7 mouse cellular contexts compared by ENCODE assay signal in genomic region chr2:164071437-164071820, GRCm38 (mm10). TPM values are rescaled to one million over a fixed set of nuclear protein-coding genes. Genes with fewer than 3 reads are reported as not detected.
DNase-seq lines count a peak whose midpoint lies in the region; ATAC-seq and TF ChIP-seq lines count a peak whose summit lies in the region.
"Not testable (repeated sequence)": the region's sequence is repeated elsewhere in the genome, so short reads cannot be mapped to it uniquely, and the experiment has no call there.

No protein-coding gene starts in this region.

- H3K9me3 ChIP-seq in forebrain, embryonic 15.5 days; heart, postnatal 0 days (replicated peaks; ENCODE audit: control insufficient read depth, low read length); liver, embryonic 11.5 days (ENCODE audit: control insufficient read depth, low read length); midbrain, embryonic 10.5 days (replicated peaks); neural tube, embryonic 14.5 days (ENCODE audit: control insufficient read depth, low read length): not testable (repeated sequence)

- 77% methylated on average over 11 of the region's 11 CpGs for WGBS in forebrain, embryonic 15.5 days
- 81% methylated on average over 11 of the region's 11 CpGs for WGBS in heart, postnatal 0 days
- WGBS in kidney, adult 2 months = 77% methylated on average over 11 of the region's 11 CpGs
- 72% methylated on average over 11 of the region's 11 CpGs for WGBS in liver, embryonic 11.5 days
- WGBS in midbrain, embryonic 10.5 days = 73% methylated on average over 11 of the region's 11 CpGs
- 77% methylated on average over 11 of the region's 11 CpGs for WGBS in neural tube, embryonic 14.5 days

- not testable (repeated sequence) for H3K27me3 ChIP-seq in forebrain, embryonic 15.5 days; heart, postnatal 0 days (ENCODE audit: control insufficient read depth, insufficient read depth, low read length); kidney, adult 2 months (replicated peaks; ENCODE audit: control insufficient read depth, insufficient read depth, low read length); liver, embryonic 11.5 days (replicated peaks; ENCODE audit: control insufficient read depth, insufficient read depth, low read length); midbrain, embryonic 10.5 days (ENCODE audit: low read depth, poor library complexity, severe bottlenecking); neural tube, embryonic 14.5 days (ENCODE audit: control insufficient read depth, insufficient read depth, low read length)

- H3K27ac ChIP-seq in cortical plate, adult 2 months (ENCODE audit: insufficient read depth, low read length); neural tube, embryonic 14.5 days (ENCODE audit: low read depth, low read length): not testable (repeated sequence)
- H3K27ac ChIP-seq in forebrain, embryonic 15.5 days (replicated peaks) = peak overlapping the region; percentile 82
- peak overlapping the region; percentile 85 for H3K27ac ChIP-seq in heart, postnatal 0 days (ENCODE audit: low read depth)
- H3K27ac ChIP-seq in kidney, adult 2 months (ENCODE audit: insufficient read depth, low read depth, low read length) = peak overlapping the region; percentile 17; the same call in 1 of the 2 replicates
- peak overlapping the region; percentile 73; the same call in 1 of the 2 replicates for H3K27ac ChIP-seq in liver, embryonic 11.5 days (ENCODE audit: low read depth, low read length)
- H3K27ac ChIP-seq in midbrain, embryonic 10.5 days (replicated peaks) = peak overlapping the region; percentile 93

- H3K4me3 ChIP-seq in cortical plate, adult 2 months (ENCODE audit: insufficient read depth, low read length) = peak overlapping the region; percentile 62
- H3K4me3 ChIP-seq in forebrain, embryonic 15.5 days = peak overlapping the region; percentile 82
- H3K4me3 ChIP-seq in heart, postnatal 0 days (ENCODE audit: low read depth, low read length); kidney, adult 2 months (ENCODE audit: insufficient read depth, low read depth, low read length): not testable (repeated sequence)
- peak overlapping the region; percentile 98; the same call in 1 of the 2 replicates for H3K4me3 ChIP-seq in liver, embryonic 11.5 days (ENCODE audit: low read depth, low read length)
- peak overlapping the region; percentile 98 for H3K4me3 ChIP-seq in midbrain, embryonic 10.5 days
- H3K4me3 ChIP-seq in neural tube, embryonic 14.5 days (ENCODE audit: low read depth, low read length) = peak overlapping the region; percentile 95

- ATAC-seq in forebrain, embryonic 15.5 days (replicated peaks); heart, postnatal 0 days (ENCODE audit: insufficient read depth, low read depth); neural tube, embryonic 14.5 days (ENCODE audit: low read depth): not testable (repeated sequence)
- ATAC-seq in liver, embryonic 11.5 days (replicated peaks; ENCODE audit: low FRiP score) = 0 out of 2 replicates have a peak, but pooled peaks have one; percentile 2

- not testable (repeated sequence) for H3K36me3 ChIP-seq in forebrain, embryonic 15.5 days; heart, postnatal 0 days (replicated peaks; ENCODE audit: control insufficient read depth, insufficient read depth, low read length); kidney, adult 2 months (ENCODE audit: control insufficient read depth, insufficient read depth, low read length); liver, embryonic 11.5 days (ENCODE audit: control insufficient read depth, insufficient read depth, low read length); neural tube, embryonic 14.5 days (ENCODE audit: control insufficient read depth, insufficient read depth, low read length)
- H3K36me3 ChIP-seq in midbrain, embryonic 10.5 days = peaks cover 18% of the 10 kb centered on the region

- not testable (repeated sequence) for DNase-seq in heart, postnatal 0 days (ENCODE audit: low spot score); kidney, adult 2 months; liver, embryonic 11.5 days (ENCODE audit: low spot score); midbrain, embryonic 10.5 days (ENCODE audit: low spot score)

- not testable (repeated sequence) for TF ChIP-seq POLR2A in cortical plate, adult 2 months (IDR thresholded peaks at IDR 0.05; ENCODE audit: extremely low read depth, insufficient read depth, low read length); kidney, adult 2 months (IDR thresholded peaks at IDR 0.05; ENCODE audit: low read depth, low read length)

- not testable (repeated sequence) for H3K4me1 ChIP-seq in cortical plate, adult 2 months (ENCODE audit: control insufficient read depth, insufficient read depth, low read length); kidney, adult 2 months (ENCODE audit: control insufficient read depth, insufficient read depth, low read length)
- peaks cover 41% of the 10 kb centered on the region for H3K4me1 ChIP-seq in forebrain, embryonic 15.5 days
- peaks cover 15% of the 10 kb centered on the region for H3K4me1 ChIP-seq in heart, postnatal 0 days (ENCODE audit: control insufficient read depth, insufficient read depth)
- peaks cover 13% of the 10 kb centered on the region for H3K4me1 ChIP-seq in liver, embryonic 11.5 days (replicated peaks; ENCODE audit: control insufficient read depth, insufficient read depth, low read length)
- peaks cover 37% of the 10 kb centered on the region for H3K4me1 ChIP-seq in midbrain, embryonic 10.5 days
- H3K4me1 ChIP-seq in neural tube, embryonic 14.5 days (ENCODE audit: control insufficient read depth, insufficient read depth, low read length) = peaks cover 10% of the 10 kb centered on the region

- TF ChIP-seq EP300 in heart, postnatal 0 days (IDR thresholded peaks at IDR 0.05; ENCODE audit: low read depth) = not testable (repeated sequence)

- TF ChIP-seq CTCF in cortical plate, adult 2 months (IDR thresholded peaks at IDR 0.05; ENCODE audit: extremely low read depth, insufficient read depth, low read length); heart, postnatal 0 days (IDR thresholded peaks at IDR 0.05; ENCODE audit: low read depth); kidney, adult 2 months (conservative IDR thresholded peaks at IDR 0.05; ENCODE audit: insufficient read depth, insufficient read length, low read depth, low read length): not testable (repeated sequence)

- peak overlapping the region; percentile 84; the same call in 1 of the 2 replicates for H3K9ac ChIP-seq in forebrain, embryonic 15.5 days (replicated peaks)
- not testable (repeated sequence) for H3K9ac ChIP-seq in heart, postnatal 0 days (replicated peaks; ENCODE audit: low read depth, low read length); liver, embryonic 11.5 days (ENCODE audit: low read depth, low read length); neural tube, embryonic 14.5 days (replicated peaks; ENCODE audit: low read depth, low read length)

- H3K4me2 ChIP-seq in forebrain, embryonic 15.5 days (replicated peaks) = peak overlapping the region; percentile 59
- peak overlapping the region; percentile 95 for H3K4me2 ChIP-seq in heart, postnatal 0 days (ENCODE audit: low read depth, low read length)
- H3K4me2 ChIP-seq in liver, embryonic 11.5 days = peak overlapping the region; percentile 93
- H3K4me2 ChIP-seq in neural tube, embryonic 14.5 days (ENCODE audit: low read depth, low read length) = peak overlapping the region; percentile 87

RNA-seq across cellular contexts. Expression of gene Tomm34, which starts 0.5 kb away (rescaled TPM):
- polyA plus RNA-seq in cortical plate, adult 2 months (2012; rRNA removed) = 93.7 and 96.7 TPM in 2 replicates
- polyA plus RNA-seq in forebrain, embryonic 15.5 days (2015; fragmentation: Nextera tagmentation; extraction: Ambion mirVana) = 52.5 and 55.5 TPM in 2 replicates
- total RNA-seq in heart, postnatal 0 days (2014; rRNA removed; ENCODE audit: low replicate concordance) = 46.6 and 58.8 TPM in 2 replicates
- 34.8 and 35.1 TPM in 2 replicates for polyA plus RNA-seq in heart, postnatal 0 days (2015; fragmentation: Nextera tagmentation; extraction: Ambion mirVana)
- 31.0 and 34.1 TPM in 2 replicates for polyA plus RNA-seq in kidney, adult 2 months (2012; rRNA removed)
- 57.1 and 58.0 TPM in 2 replicates for polyA plus RNA-seq in liver, embryonic 11.5 days (2014; fragmentation: Nextera tagmentation; extraction: Ambion mirVana)
- polyA plus RNA-seq in midbrain, embryonic 10.5 days (2016; fragmentation: Nextera tagmentation; extraction: Ambion mirVana) = 58.7 and 60.0 TPM in 2 replicates
- polyA plus RNA-seq in neural tube, embryonic 14.5 days (2014; fragmentation: Nextera tagmentation; extraction: Ambion mirVana) = 49.4 and 49.7 TPM in 2 replicates

RNA-seq across cellular contexts. Expression of gene Stk4, which starts 1.3 kb away (rescaled TPM):
- polyA plus RNA-seq in cortical plate, adult 2 months (2012; rRNA removed) = 20.3 and 20.9 TPM in 2 replicates
- 23.8 and 28.0 TPM in 2 replicates for polyA plus RNA-seq in forebrain, embryonic 15.5 days (2015; fragmentation: Nextera tagmentation; extraction: Ambion mirVana)
- total RNA-seq in heart, postnatal 0 days (2014; rRNA removed; ENCODE audit: low replicate concordance) = 16.6 and 19.4 TPM in 2 replicates
- 8.6 TPM in 2 replicates for polyA plus RNA-seq in heart, postnatal 0 days (2015; fragmentation: Nextera tagmentation; extraction: Ambion mirVana)
- 10.4 and 13.0 TPM in 2 replicates for polyA plus RNA-seq in kidney, adult 2 months (2012; rRNA removed)
- polyA plus RNA-seq in liver, embryonic 11.5 days (2014; fragmentation: Nextera tagmentation; extraction: Ambion mirVana) = 30.2 and 32.1 TPM in 2 replicates
- polyA plus RNA-seq in midbrain, embryonic 10.5 days (2016; fragmentation: Nextera tagmentation; extraction: Ambion mirVana) = 33.9 and 34.7 TPM in 2 replicates
- polyA plus RNA-seq in neural tube, embryonic 14.5 days (2014; fragmentation: Nextera tagmentation; extraction: Ambion mirVana) = 24.7 and 26.3 TPM in 2 replicates

RNA-seq across cellular contexts. Expression of gene Pabpc1l, which starts 46.2 kb away (rescaled TPM):
- polyA plus RNA-seq in cortical plate, adult 2 months (2012; rRNA removed) = 0.78 and 1.0 TPM in 2 replicates
- 2.9 and 4.2 TPM in 2 replicates for polyA plus RNA-seq in forebrain, embryonic 15.5 days (2015; fragmentation: Nextera tagmentation; extraction: Ambion mirVana)
- total RNA-seq in heart, postnatal 0 days (2014; rRNA removed; ENCODE audit: low replicate concordance) = not detected in 2 replicates
- 0.56 and 1.0 TPM in 2 replicates for polyA plus RNA-seq in heart, postnatal 0 days (2015; fragmentation: Nextera tagmentation; extraction: Ambion mirVana)
- polyA plus RNA-seq in kidney, adult 2 months (2012; rRNA removed) = 3.2 and 3.7 TPM in 2 replicates
- polyA plus RNA-seq in liver, embryonic 11.5 days (2014; fragmentation: Nextera tagmentation; extraction: Ambion mirVana) = 0.78 and 1.2 TPM in 2 replicates
- 0.87 and 1.4 TPM in 2 replicates for polyA plus RNA-seq in midbrain, embryonic 10.5 days (2016; fragmentation: Nextera tagmentation; extraction: Ambion mirVana)
- 2.0 and 2.8 TPM in 2 replicates for polyA plus RNA-seq in neural tube, embryonic 14.5 days (2014; fragmentation: Nextera tagmentation; extraction: Ambion mirVana)
